Mouse (Mus musculus): Measurements from ENCODE around the gene Sgta. TPM values are rescaled to one million over a fixed set of nuclear protein-coding genes. Genes with fewer than 3 reads are reported as not detected.

Sgta gene
- total and polyA plus RNA-seq, 3 experiments: 100 to 1,019 (median 152) TPM

DNA sequence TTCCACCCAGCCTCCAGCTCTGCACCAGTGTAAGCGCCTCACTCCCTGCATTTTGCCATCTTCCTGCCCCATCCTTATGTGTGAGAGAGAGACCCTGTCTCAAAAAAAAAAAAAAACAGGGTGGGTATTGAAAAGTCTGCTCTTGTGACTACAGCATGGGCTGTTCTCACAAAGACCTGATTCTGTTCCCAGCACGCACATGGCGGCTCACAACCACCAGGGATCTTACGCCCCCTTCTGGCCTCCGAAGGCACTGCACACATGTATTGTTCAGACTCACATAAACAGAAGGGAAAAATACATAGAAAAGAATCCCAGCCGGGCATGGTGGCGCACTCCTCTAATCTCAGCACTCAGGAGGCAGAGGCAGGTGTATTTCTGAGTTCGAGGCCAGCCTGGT lies 37.2 kb downstream of the Sgta start:
- H3K36me3 ChIP-seq (ENCODE audit: control insufficient read depth in 1 of 2, insufficient read depth in 2 of 2, low read length in 2 of 2): peaks cover 0 to 2% of the 10 kb centered on the region in 2 experiments; a peak in 1 of 4 replicates
- H3K27ac ChIP-seq (ENCODE audit: control insufficient read depth, low read depth, low read length): no peak overlapping the region
- TF ChIP-seq JUND (IDR thresholded peaks at IDR 0.05; ENCODE audit: low read depth, low read length) (no peak), E2F4 (IDR thresholded peaks at IDR 0.05; ENCODE audit: borderline replicate concordance, low read depth, low read length) (no peak), MAX (IDR thresholded peaks at IDR 0.05; ENCODE audit: low read length) (peak; percentile 65; the same call in 1 of the 2 replicates), MXI1 (IDR thresholded peaks at IDR 0.05; ENCODE audit: low read depth, low read length) (peak; percentile 42; the same call in 1 of the 2 replicates), MYC (IDR thresholded peaks at IDR 0.05; ENCODE audit: low read depth, low read length) (peak; percentile 89), TAL1 (IDR thresholded peaks at IDR 0.05; ENCODE audit: low read length) (no peak), RAD21 (IDR thresholded peaks at IDR 0.05; ENCODE audit: low read depth, low read length) (peak; percentile 41), ZNF384 (IDR thresholded peaks at IDR 0.05; ENCODE audit: low read depth, low read length) (0 out of 2 replicates have a peak, but pooled peaks have one; percentile 29), SMC3 (IDR thresholded peaks at IDR 0.05; ENCODE audit: low read depth, low read length) (peak; percentile 50), CTCF (IDR thresholded peaks at IDR 0.05 in 2 of 3, conservative IDR thresholded peaks at IDR 0.05 in 1 of 3; ENCODE audit: control insufficient read depth in 1 of 3, insufficient read depth in 1 of 3, low read depth in 2 of 3, low read length in 3 of 3, poor library complexity in 1 of 3, severe bottlenecking in 1 of 3) (peak; percentile 68 to 69 (median 69)), ZC3H11A (IDR thresholded peaks at IDR 0.05; ENCODE audit: low read depth, low read length) (no peak; the same call in 1 of the 2 replicates)
- no peak overlapping the region for H3K9ac ChIP-seq (ENCODE audit: control insufficient read depth, low read depth, low read length, poor library complexity, severe bottlenecking)
- DNase-seq (ENCODE audit: low read depth, low spot score): peak; percentile 70
- H3K9me3 ChIP-seq (replicated peaks; ENCODE audit: insufficient read depth, low read length): no peaks in the 10 kb centered on the region
- H3K4me1 ChIP-seq (ENCODE audit: control insufficient read depth in 1 of 2, insufficient read depth in 2 of 2, low read length in 2 of 2): peaks cover 2 to 7% of the 10 kb centered on the region in 2 experiments; a peak in 2 of 4 replicates
- H3K4me3 ChIP-seq (ENCODE audit: control insufficient read depth in 1 of 2, insufficient read depth in 1 of 2, low read depth in 2 of 2, low read length in 2 of 2): no peak overlapping the region
- no peaks in the 10 kb centered on the region for H3K79me2 ChIP-seq (ENCODE audit: control insufficient read depth, insufficient read depth, low read length, poor library complexity)
- H3K27me3 ChIP-seq (ENCODE audit: control insufficient read depth in 1 of 2, insufficient read depth in 2 of 2, low read length in 2 of 2): no peaks in the 10 kb centered on the region

- Histone ChIP-seq H3K9ac (ENCODE audit: control insufficient read depth, low read depth, low read length, poor library complexity, severe bottlenecking) (no peak overlapping the region), H3K4me1 (ENCODE audit: control insufficient read depth in 1 of 2, insufficient read depth in 2 of 2, low read length in 2 of 2) (peaks cover 2 to 7% of the 10 kb centered on the region in 2 experiments; a peak in 2 of 4 replicates), H3K27ac (ENCODE audit: control insufficient read depth, low read depth, low read length) (no peak overlapping the region), H3K4me3 (ENCODE audit: control insufficient read depth in 1 of 2, insufficient read depth in 1 of 2, low read depth in 2 of 2, low read length in 2 of 2) (no peak overlapping the region), H3K79me2 (ENCODE audit: control insufficient read depth, insufficient read depth, low read length, poor library complexity) (no peaks in the 10 kb centered on the region), H3K9me3 (replicated peaks; ENCODE audit: insufficient read depth, low read length) (no peaks in the 10 kb centered on the region), H3K27me3 (ENCODE audit: control insufficient read depth in 1 of 2, insufficient read depth in 2 of 2, low read length in 2 of 2) (no peaks in the 10 kb centered on the region), H3K36me3 (ENCODE audit: control insufficient read depth in 1 of 2, insufficient read depth in 2 of 2, low read length in 2 of 2) (peaks cover 0 to 2% of the 10 kb centered on the region in 2 experiments; a peak in 1 of 4 replicates)
- DNase-seq (ENCODE audit: low read depth, low spot score): no peak
- no peak for TF ChIP-seq MEF2A (IDR thresholded peaks at IDR 0.05; ENCODE audit: extremely low read depth, insufficient replicate concordance, low read depth, low read length, poor library complexity, severe bottlenecking)
- TF ChIP-seq MYC (IDR thresholded peaks at IDR 0.05; ENCODE audit: low read depth, low read length): no peak
- no peak for TF ChIP-seq MAFK (IDR thresholded peaks at IDR 0.05; ENCODE audit: borderline replicate concordance, low read depth, low read length)
- no peak for TF ChIP-seq TAL1 (IDR thresholded peaks at IDR 0.05; ENCODE audit: low read length)
- TF ChIP-seq POLR2AphosphoS5 (IDR thresholded peaks at IDR 0.05; ENCODE audit: borderline replicate concordance, low read depth, low read length): no peak
- TF ChIP-seq SMC3 (IDR thresholded peaks at IDR 0.05; ENCODE audit: low read depth, low read length): no peak
- TF ChIP-seq SIN3A (IDR thresholded peaks at IDR 0.05; ENCODE audit: low read length): no peak
- TF ChIP-seq POLR2A (IDR thresholded peaks at IDR 0.05; ENCODE audit: control insufficient read depth in 1 of 2, insufficient read depth in 1 of 2, low read depth in 1 of 2, low read length in 2 of 2, poor library complexity in 1 of 2): no peak
- TF ChIP-seq POLR2AphosphoS2 (IDR thresholded peaks at IDR 0.05; ENCODE audit: low read length): no peak
- TF ChIP-seq JUND (IDR thresholded peaks at IDR 0.05; ENCODE audit: low read depth, low read length): no peak
- no peak for TF ChIP-seq ETS1 (IDR thresholded peaks at IDR 0.05; ENCODE audit: low read depth, low read length)
These were observed 38.4 kb downstream of the Sgta start for GRCm38 (mm10) chr10:81021547-81022110.

All from MEL (cell line).